Mouse (Mus musculus) megakaryocyte, embryonic 14.5 days (primary cell): Measurements from ENCODE around the gene Thtpa.

Experiments
- FLI1 ChIP-seq: IDR thresholded peaks from 2 replicates; pipeline ENCODE4 v1.6.1; 2012; ENCODE audit warnings: low read length, inconsistent platforms, mixed read lengths
- GATA1 ChIP-seq: IDR thresholded peaks from 3 replicates; pipeline ENCODE4 v1.6.1; 2012; ENCODE audit warnings: mixed read lengths, low read length, inconsistent platforms, borderline replicate concordance

GRCm38 (mm10) chr14:55118852-55119251 lies 24.3 kb downstream of the Thtpa start:
- no peak for TF ChIP-seq GATA1
- TF ChIP-seq FLI1, result no peak
